Mouse (Mus musculus): ENCODE data around the gene Pianp. TPM values are rescaled to one million over a fixed set of nuclear protein-coding genes. Genes with fewer than 3 reads are reported as not detected.

The Pianp gene
- total RNA-seq (2022): 100 to 1,000 TPM; 115 to 179 (median 146) TPM

GRCm38 (mm10) chr6:124996551-124997501 lies at the start of gene Pianp:
Gene Pianp, plus strand, starts transcription at chr6:124996694.
- peak; percentile 70 to 74 for DNase-seq (ENCODE audit: low spot score in 2 of 2)

DNA sequence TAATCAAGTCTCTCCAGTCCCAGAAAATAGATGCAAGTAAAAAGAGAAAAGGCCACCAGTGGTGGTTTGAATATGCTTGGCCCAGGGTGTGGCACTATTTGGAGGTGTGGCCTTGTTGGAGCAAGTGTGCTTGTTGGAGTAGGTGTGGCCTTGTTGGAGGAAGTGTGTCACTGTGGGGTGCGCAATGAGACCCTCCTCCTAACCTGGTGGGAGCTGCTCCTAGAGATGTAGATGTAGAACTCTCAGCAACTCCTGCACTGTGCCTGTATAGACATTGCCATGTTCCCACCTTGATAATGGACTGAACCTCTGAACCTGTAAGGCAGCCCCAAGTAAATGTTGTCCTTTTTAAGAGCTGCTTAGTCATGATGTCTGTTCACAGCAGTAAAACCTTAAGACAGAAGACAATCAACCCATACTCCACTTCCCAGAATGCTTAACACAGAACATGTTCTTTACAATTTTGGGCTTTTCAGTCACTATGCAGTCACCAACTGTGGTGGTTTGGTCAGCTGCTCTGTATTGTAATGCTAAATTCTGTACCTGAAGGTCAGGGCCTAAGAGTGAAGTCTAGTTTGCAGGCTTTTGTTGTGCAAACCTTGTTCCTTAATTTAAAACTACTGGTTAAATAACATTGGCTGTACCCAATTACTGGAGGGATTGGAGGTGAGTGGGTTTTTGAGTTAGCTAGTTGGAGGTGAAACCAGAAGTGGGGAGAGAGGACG lies 42.3 kb upstream of the Pianp start:
- DNase-seq (ENCODE audit: low spot score in 2 of 2): no peak

DNA sequence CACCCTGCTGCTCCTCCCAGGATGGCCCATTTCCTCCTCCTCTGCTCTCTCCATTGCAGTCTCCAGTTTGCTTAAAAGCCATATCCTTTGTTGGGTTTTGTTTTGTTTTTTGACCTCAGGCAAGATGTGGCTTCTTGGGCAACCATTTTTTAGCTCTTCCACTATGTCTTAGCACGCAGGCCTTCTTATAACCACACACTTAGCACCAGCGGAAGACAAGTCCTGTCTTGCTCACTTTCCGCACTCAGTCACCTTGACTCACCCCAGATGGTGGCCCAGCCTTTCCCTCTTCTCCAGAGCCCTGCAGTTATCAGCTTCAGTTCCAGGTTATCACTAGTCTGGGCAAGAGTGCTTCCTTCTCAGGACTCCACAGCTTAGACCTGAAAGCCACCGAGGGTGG lies 41.3 kb upstream of the Pianp start:
- no peak for DNase-seq (ENCODE audit: low spot score in 2 of 2)

DNA sequence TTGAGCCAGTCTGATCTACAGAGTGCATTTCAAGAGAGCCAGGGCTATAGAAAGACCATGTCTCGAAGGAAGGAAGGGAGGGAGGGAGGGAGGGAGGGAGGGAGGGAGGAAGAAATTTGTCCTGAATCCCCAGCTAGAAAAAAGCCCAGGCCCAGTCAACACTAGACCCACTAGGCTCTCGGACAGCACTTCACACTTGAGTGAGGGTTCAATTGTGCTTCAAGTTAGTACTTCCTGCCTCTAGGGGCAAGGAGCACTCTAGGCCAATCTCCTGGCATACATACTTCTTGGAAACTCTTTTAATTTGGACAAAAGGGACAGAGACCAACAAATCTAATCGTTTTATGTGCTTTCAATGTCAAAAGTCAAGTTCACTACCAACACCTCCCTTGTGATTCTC lies 38.4 kb upstream of the Pianp start:
- DNase-seq (ENCODE audit: low spot score in 2 of 2): no peak

DNA sequence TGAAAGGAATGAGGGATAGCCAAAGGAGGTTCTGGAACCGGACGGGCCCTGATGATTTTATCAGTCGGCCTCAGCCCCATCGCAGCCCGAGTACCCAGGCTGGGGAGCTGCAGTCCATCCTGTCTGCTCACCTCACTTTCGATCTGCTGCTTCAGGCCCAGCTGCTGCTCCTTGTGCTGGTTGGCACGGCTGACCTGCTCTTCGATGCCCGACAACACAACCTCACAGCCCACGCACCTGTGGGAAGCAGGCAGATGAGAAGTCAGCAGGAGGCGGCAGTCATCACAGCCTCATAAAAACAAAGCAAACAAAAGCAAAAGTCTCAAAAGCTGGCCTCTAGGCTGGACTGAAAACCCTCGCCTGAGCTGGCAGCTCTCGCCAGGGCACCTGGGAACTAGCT lies 36.5 kb upstream of the Pianp start:
- no peak for DNase-seq (ENCODE audit: low spot score in 2 of 2)

DNA sequence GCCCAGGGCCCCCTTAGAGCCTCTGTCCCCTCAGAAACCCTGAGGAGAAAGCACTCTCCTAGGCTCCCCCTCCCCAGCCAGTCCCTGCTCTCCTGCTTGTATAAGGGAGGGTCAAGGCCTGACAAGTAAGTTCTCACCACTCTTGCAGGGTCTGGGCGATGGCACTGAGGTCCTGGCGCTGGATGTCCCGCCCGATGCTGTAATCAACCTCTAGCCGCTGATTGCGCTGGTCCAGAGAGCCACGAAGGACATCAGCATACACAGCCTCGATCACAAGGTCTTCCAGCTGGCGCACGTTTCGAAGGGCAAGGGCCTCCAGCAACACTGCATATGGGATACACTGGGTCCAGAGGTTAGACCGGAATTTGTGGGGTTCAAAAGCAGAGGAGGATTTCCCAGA lies 35.5 kb upstream of the Pianp start:
- DNase-seq (ENCODE audit: low spot score in 2 of 2): no peak

DNA sequence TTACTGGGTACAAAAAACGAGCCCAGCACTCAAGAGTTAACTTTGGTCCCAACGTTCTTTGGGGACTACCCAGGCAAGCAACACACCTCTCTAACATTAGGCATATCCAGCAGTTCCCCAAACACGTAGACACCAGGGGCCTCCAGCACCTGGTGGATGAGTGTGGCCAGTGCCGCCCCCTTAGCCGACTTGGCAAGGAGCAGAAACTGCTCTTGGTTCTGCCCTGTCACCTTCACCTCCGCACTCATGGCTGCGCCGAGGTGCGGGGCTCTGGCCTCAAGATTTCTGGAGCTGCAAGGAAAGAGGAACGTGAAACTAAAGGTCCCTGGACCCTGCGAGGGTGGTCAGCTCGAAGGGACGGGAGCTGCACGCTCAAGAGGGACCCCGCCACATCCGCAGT lies 31.9 kb upstream of the Pianp start:
- no peak for DNase-seq (ENCODE audit: low spot score in 2 of 2)

GRCm38 (mm10) chr6:124965088-124965719 lies 31.3 kb upstream of the Pianp start, which contains the start of gene Cops7a:
Gene Cops7a, minus strand, starts transcription at chr6:124965538.
- DNase-seq (ENCODE audit: low spot score in 2 of 2): peak; percentile 90 to 93

- no peak for DNase-seq (ENCODE audit: low spot score in 2 of 2)
Observed at GRCm38 (mm10) chr6:124965747-124966146, 30.7 kb upstream of the Pianp start.

DNA sequence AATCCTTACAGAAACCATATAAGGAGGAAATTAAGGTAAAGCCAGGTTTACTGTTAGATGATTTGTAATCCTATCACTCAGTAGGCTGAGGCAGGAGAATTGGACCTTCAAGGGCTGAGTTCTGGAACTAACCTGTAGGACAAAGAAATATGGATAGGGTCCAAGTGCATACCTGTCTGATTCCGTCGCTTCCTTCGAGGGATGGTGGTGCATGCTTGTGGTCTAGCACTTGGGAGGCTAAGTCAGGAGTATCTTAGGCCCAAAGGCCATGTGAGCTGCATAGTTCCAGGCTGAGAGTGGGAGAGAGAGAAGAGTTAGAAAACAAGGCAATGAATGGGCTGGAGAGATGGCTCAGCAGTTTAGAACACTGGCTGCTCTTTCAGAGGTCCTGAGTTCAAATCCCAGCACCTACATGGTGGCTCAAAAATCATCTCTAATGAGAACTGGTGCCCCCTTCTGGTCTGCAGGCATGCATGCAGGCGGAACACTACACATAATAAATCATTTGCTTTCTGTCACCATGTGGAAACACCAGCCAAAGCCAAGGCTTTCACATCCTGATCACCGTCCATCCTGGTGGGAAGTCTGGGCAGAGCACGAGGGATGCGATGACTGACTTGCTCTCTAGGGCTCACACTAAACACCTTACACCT lies 29.9 kb upstream of the Pianp start:
- no peak for DNase-seq (ENCODE audit: low spot score in 2 of 2)

DNA sequence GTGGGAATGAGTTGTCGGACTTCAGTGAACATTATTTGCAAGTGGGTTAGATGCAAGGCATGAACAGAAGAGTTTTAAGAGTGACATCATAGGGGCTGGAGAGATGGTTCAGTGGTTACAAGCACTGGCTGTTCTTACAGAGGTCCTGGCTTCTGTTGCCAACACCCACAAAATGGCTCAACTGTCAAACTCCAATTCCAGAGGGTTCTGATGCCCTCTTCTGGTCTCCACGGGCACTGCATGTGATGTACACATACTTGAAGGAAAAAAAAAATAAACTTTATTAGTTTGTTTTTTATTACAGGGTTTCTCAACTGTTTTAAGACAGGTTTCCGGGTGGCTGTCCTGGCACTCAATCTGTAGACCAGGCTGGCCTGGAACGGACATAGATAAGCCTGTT lies 28.7 kb upstream of the Pianp start:
- peak in 1 of 2 experiments; percentile 26 for DNase-seq (ENCODE audit: low spot score in 2 of 2)

- no peak for DNase-seq (ENCODE audit: low spot score in 2 of 2)
Observed at GRCm38 (mm10) chr6:124992241-124992640, 4.3 kb upstream of the Pianp start.

DNA sequence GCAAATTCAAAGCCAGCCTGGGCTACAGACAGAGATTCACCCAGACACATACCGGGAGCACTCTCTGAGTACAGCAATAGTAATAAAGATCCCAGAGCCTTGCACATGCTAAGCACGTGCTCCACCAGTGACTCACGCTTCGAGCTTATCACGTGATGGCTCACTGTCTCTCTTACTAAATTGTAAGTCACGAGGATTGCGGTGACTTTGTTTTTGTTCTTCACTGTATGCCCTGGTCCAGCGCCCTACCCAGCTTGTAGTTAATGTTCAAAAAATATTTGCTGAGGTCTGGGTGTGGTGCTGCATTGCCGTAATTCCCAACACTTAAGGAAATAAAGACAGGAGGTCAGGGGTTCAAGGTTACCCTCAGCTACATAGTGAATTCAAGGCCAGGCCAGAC lies 3.1 kb upstream of the Pianp start:
- DNase-seq (ENCODE audit: low spot score in 2 of 2): no peak

- peak in 1 of 2 experiments; percentile 15 for DNase-seq (ENCODE audit: low spot score in 2 of 2)
Observed at GRCm38 (mm10) chr6:124993876-124994275, 2.6 kb upstream of the Pianp start.

GRCm38 (mm10) chr6:124995246-124995645 lies 1.2 kb upstream of the Pianp start:
- peak in 1 of 2 experiments; percentile 2 for DNase-seq (ENCODE audit: low spot score in 2 of 2)

- peak in 1 of 2 experiments; percentile 3 for DNase-seq (ENCODE audit: low spot score in 2 of 2)
Observed at GRCm38 (mm10) chr6:124995831-124996403, 577 bp upstream of the Pianp start.

DNA sequence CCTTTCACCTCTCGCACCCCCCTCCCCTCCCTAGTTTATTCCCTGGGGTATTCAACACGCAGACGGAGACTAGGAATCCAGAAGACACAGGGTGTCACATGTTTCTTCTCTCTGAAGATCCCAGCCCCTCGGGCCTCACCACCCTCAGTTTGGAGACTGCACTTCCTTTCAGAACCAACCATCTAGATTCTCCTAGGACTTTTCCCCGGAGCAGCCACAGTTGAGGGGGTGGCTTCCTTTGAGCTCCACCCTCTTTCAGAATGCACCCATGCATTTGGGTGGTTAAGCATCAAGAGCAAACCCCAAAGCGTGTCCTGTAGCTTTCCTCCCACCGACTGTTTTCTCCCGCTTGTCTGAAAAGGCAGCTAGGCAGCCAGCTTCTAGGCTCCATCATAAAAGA lies 1.6 kb downstream of the Pianp start:
- peak in 1 of 2 experiments; percentile 59 for DNase-seq (ENCODE audit: low spot score in 2 of 2)

- no peak for DNase-seq (ENCODE audit: low spot score in 2 of 2)
Observed at GRCm38 (mm10) chr6:124999091-124999490, 2.6 kb downstream of the Pianp start.

GRCm38 (mm10) chr6:124999546-124999945 lies 3.1 kb downstream of the Pianp start:
- DNase-seq (ENCODE audit: low spot score in 2 of 2): no peak

GRCm38 (mm10) chr6:125003706-125004105 lies 7.2 kb downstream of the Pianp start:
- no peak for DNase-seq (ENCODE audit: low spot score in 2 of 2)

GRCm38 (mm10) chr6:125005086-125005485 lies 8.6 kb downstream of the Pianp start:
- no peak for DNase-seq (ENCODE audit: low spot score in 2 of 2)
